Mouse (Mus musculus) MEL (cell line): ENCODE measurements around the gene Ttyh2. TPM values are rescaled to one million over a fixed set of nuclear protein-coding genes. Genes with fewer than 3 reads are reported as not detected.

Source experiments
- DNase-seq: peaks from one replicate; pipeline ENCODE4 v3.0.0; 2011; ENCODE audit warnings: low read depth, low spot score
- H3K27ac ChIP-seq: 2 replicates; pipeline ENCODE4 v1.5.1; 2012; ENCODE audit warnings: low read depth, mild to moderate bottlenecking, control low read depth, low read length, moderate library complexity; ENCODE audit not compliant: control insufficient read depth
- H3K27me3 ChIP-seq, 2 experiments: fragments of 150-350 bp in 1 of 2; sonication (generic) in 1 of 2; 2 replicates each; pipeline ENCODE4 v1.6.1; 2012; ENCODE audit warnings: low read length in 2 of 2, mild to moderate bottlenecking in 2 of 2, improper control_type of control experiment in 1 of 2, moderate library complexity in 1 of 2; ENCODE audit not compliant: insufficient read depth in 2 of 2, control insufficient read depth in 1 of 2
- H3K36me3 ChIP-seq, 2 experiments: 2 replicates each; pipeline ENCODE4 v1.6.1; 2012 to 2014; ENCODE audit warnings: low read length in 2 of 2, improper control_type of control experiment in 1 of 2, inconsistent platforms in 1 of 2, mild to moderate bottlenecking in 1 of 2; ENCODE audit not compliant: insufficient read depth in 2 of 2, control insufficient read depth in 1 of 2
- H3K4me1 ChIP-seq, 2 experiments: fragments of 150-350 bp in 1 of 2; sonication (generic) in 1 of 2; 2 replicates each; pipeline ENCODE4 v1.6.1; 2012; ENCODE audit warnings: low read length in 2 of 2, improper control_type of control experiment in 1 of 2, mild to moderate bottlenecking in 1 of 2; ENCODE audit not compliant: insufficient read depth in 2 of 2, control insufficient read depth in 1 of 2
- H3K4me3 ChIP-seq, 2 experiments: fragments of 150-350 bp in 1 of 2; sonication (generic) in 1 of 2; 2 replicates each; pipeline ENCODE4 v1.5.1; 2012; ENCODE audit warnings: low read depth in 2 of 2, low read length in 2 of 2, mild to moderate bottlenecking in 2 of 2, moderate library complexity in 2 of 2, control low read depth in 1 of 2, improper control_type of control experiment in 1 of 2; ENCODE audit not compliant: control insufficient read depth in 1 of 2, insufficient read depth in 1 of 2
- H3K79me2 ChIP-seq: 2 replicates; pipeline ENCODE4 v1.6.1; 2012; ENCODE audit warnings: mild to moderate bottlenecking, low read length, moderate library complexity; ENCODE audit not compliant: control insufficient read depth, poor library complexity, insufficient read depth
- H3K9ac ChIP-seq: 2 replicates; pipeline ENCODE4 v1.6.1; 2012; ENCODE audit warnings: low read depth, mild to moderate bottlenecking, control low read depth, low read length, moderate library complexity; ENCODE audit not compliant: control insufficient read depth, poor library complexity, severe bottlenecking
- H3K9me3 ChIP-seq: fragments of 150-350 bp; sonication (generic); replicated peaks from 2 replicates; pipeline ENCODE4 v1.6.1; 2012; ENCODE audit warnings: mild to moderate bottlenecking, low read length, improper control_type of control experiment, moderate library complexity; ENCODE audit not compliant: insufficient read depth
- CHD2 ChIP-seq: IDR thresholded peaks from 2 replicates; pipeline ENCODE4 v1.6.1; 2011; ENCODE audit warnings: low read length, improper control_type of control experiment
- CTCF ChIP-seq, 3 experiments: IDR thresholded peaks in 2 of 3; conservative IDR thresholded peaks in 1 of 3; 2 replicates each; pipeline ENCODE4 v1.5.1; 2011 to 2012; ENCODE audit warnings: low read length in 3 of 3, low read depth in 2 of 3, mild to moderate bottlenecking in 2 of 3, improper control_type of control experiment in 1 of 3, inconsistent platforms in 1 of 3, mixed read lengths in 1 of 3, moderate library complexity in 1 of 3; ENCODE audit not compliant: control insufficient read depth in 1 of 3, insufficient read depth in 1 of 3, poor library complexity in 1 of 3, severe bottlenecking in 1 of 3
- EP300 ChIP-seq, 2 experiments: IDR thresholded peaks; 2 replicates each; pipeline ENCODE4 v1.6.1; 2011; ENCODE audit warnings: improper control_type of control experiment in 2 of 2, low read length in 2 of 2, low read depth in 1 of 2, mild to moderate bottlenecking in 1 of 2
- ETS1 ChIP-seq: IDR thresholded peaks from 2 replicates; pipeline ENCODE4 v1.6.1; 2012; ENCODE audit warnings: low read depth, mild to moderate bottlenecking, inconsistent platforms, low read length, improper control_type of control experiment, moderate library complexity
- JUND ChIP-seq: IDR thresholded peaks from 2 replicates; pipeline ENCODE4 v1.6.1; 2011; ENCODE audit warnings: low read depth, mild to moderate bottlenecking, improper control_type of control experiment, low read length
- MAZ ChIP-seq: IDR thresholded peaks from 2 replicates; pipeline ENCODE4 v1.6.1; 2012; ENCODE audit warnings: low read depth, mild to moderate bottlenecking, inconsistent platforms, low read length, improper control_type of control experiment
- MYC ChIP-seq: IDR thresholded peaks from 2 replicates; pipeline ENCODE4 v1.6.1; 2011; ENCODE audit warnings: low read depth, mild to moderate bottlenecking, low read length, improper control_type of control experiment, moderate library complexity
- POLR2A ChIP-seq, 2 experiments: IDR thresholded peaks; 2 replicates each; pipeline ENCODE4 v1.6.1; 2011 to 2012; ENCODE audit warnings: low read length in 2 of 2, mild to moderate bottlenecking in 2 of 2, control low read depth in 1 of 2, improper control_type of control experiment in 1 of 2, low read depth in 1 of 2, moderate library complexity in 1 of 2; ENCODE audit not compliant: control insufficient read depth in 1 of 2, insufficient read depth in 1 of 2, poor library complexity in 1 of 2
- RCOR1 ChIP-seq: IDR thresholded peaks from 2 replicates; pipeline ENCODE4 v1.6.1; 2012; ENCODE audit warnings: low read depth, mild to moderate bottlenecking, inconsistent platforms, low read length, improper control_type of control experiment
- SIN3A ChIP-seq: IDR thresholded peaks from 2 replicates; pipeline ENCODE4 v1.6.1; 2012; ENCODE audit warnings: low read length, improper control_type of control experiment, inconsistent platforms
- SMC3 ChIP-seq: IDR thresholded peaks from 2 replicates; pipeline ENCODE4 v1.6.1; 2011; ENCODE audit warnings: low read depth, low read length, improper control_type of control experiment
- TAL1 ChIP-seq: IDR thresholded peaks from 2 replicates; pipeline ENCODE4 v1.6.1; 2012; ENCODE audit warnings: mild to moderate bottlenecking, inconsistent platforms, low read length, moderate library complexity, mixed read lengths
- UBTF ChIP-seq: IDR thresholded peaks from 2 replicates; pipeline ENCODE4 v1.6.1; 2012; ENCODE audit warnings: low read depth, mild to moderate bottlenecking, inconsistent platforms, low read length, improper control_type of control experiment, moderate library complexity, borderline replicate concordance; ENCODE audit not compliant: insufficient read depth
- USF2 ChIP-seq, 2 experiments: IDR thresholded peaks; 2 replicates each; pipeline ENCODE4 v1.6.1; 2011 to 2012; ENCODE audit warnings: improper control_type of control experiment in 2 of 2, low read length in 2 of 2, borderline replicate concordance in 1 of 2, inconsistent platforms in 1 of 2, low read depth in 1 of 2, mild to moderate bottlenecking in 1 of 2; ENCODE audit not compliant: insufficient read depth in 1 of 2
- ZC3H11A ChIP-seq: IDR thresholded peaks from 2 replicates; pipeline ENCODE4 v1.6.1; 2012; ENCODE audit warnings: low read depth, mild to moderate bottlenecking, inconsistent platforms, low read length, improper control_type of control experiment
- ZNF384 ChIP-seq: IDR thresholded peaks from 2 replicates; pipeline ENCODE4 v1.6.1; 2012; ENCODE audit warnings: low read depth, mild to moderate bottlenecking, inconsistent platforms, low read length, improper control_type of control experiment
- polyA plus RNA-seq, 2 experiments: library from polyadenylated mRNA; stranded (reverse) in 1 of 2; unstranded in 1 of 2; fragments of >175 nt in 1 of 2; fragments of >200 nt in 1 of 2; gene quantifications; 2 replicates each; pipeline versions ENCODE4 v1.2.1 to v1.2.4; 2012; ENCODE audit warnings: low replicate concordance in 2 of 2, low read depth in 1 of 2; ENCODE audit not compliant: insufficient read length in 2 of 2, insufficient read depth in 1 of 2, missing spikeins in 1 of 2
- total RNA-seq: library from RNA; depleted of rRNA; stranded (reverse); fragments of 300-350 nt; gene quantifications from 2 replicates; pipeline ENCODE4 v1.2.3, GENCODE M21; 2012

The Ttyh2 gene
- total and polyA plus RNA-seq, 3 experiments = 7.2 to 9.7 TPM; not detected in 1

- Histone ChIP-seq H3K9ac (no peak overlapping the region), H3K79me2 (no peaks in the 10 kb centered on the region), H3K4me3 (no peak overlapping the region), H3K36me3 (no peaks in the 10 kb centered on the region), H3K27ac (no peak overlapping the region), H3K9me3 (no peaks in the 10 kb centered on the region), H3K27me3 (no peaks in the 10 kb centered on the region), H3K4me1 (no peaks in the 10 kb centered on the region)
- TF ChIP-seq MYC (no peak), EP300 (IDR thresholded peaks at IDR 0.05; ENCODE audit: low read depth in 1 of 2, low read length in 2 of 2) (no peak), MAZ (no peak), UBTF (no peak), SIN3A (no peak), SMC3 (no peak)
- DNase-seq = no peak
Observed at GRCm38 (mm10) chr11:114690192-114690591, 15.0 kb downstream of the Ttyh2 start.

DNA sequence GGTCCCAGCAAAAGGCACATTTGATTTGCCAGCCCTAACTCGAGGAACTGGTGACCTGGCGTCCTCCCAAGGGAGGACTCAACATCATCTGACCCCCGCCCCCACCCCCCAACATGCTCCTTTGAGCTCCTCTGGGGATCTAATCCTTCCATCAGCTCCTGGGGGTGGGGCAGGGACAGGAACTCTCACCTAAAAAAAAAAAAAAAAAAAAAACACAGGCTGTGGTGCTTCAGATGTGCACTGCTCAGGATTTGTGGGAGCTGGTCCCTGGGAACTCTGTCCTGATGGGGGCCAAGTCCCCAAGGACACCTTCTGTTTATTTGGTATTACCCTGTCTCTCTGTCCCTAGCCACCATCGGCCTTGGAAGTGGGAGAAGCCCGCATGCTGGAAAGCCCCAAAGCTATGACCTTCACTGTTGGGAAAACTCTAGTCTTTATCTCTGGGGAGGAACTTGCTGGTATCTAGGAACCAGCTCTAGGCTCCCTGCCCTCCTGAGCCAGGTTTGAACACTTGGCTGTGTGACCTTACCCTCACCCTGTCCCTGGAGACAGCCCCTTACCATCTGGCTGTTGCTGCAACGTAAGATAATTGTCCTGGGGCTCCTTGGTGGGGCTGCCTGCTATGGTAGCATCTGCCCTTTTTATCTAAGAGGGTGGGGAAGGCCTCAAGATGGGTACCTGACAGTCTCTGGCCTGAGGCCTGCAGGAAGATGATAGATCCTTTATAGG lies 16.4 kb downstream of the Ttyh2 start:
- no peaks in the 10 kb centered on the region for H3K27me3 ChIP-seq
- no peak for TF ChIP-seq MYC
- TF ChIP-seq POLR2A (IDR thresholded peaks at IDR 0.05; ENCODE audit: control insufficient read depth in 1 of 2, insufficient read depth in 1 of 2, low read depth in 1 of 2, low read length in 2 of 2, poor library complexity in 1 of 2) = no peak
- TF ChIP-seq CHD2 = no peak
- TF ChIP-seq JUND = no peak
- TF ChIP-seq SIN3A = no peak
- TF ChIP-seq USF2 (IDR thresholded peaks at IDR 0.05; ENCODE audit: borderline replicate concordance in 1 of 2, insufficient read depth in 1 of 2, low read depth in 1 of 2, low read length in 2 of 2) = no peak
- TF ChIP-seq TAL1 = no peak
- TF ChIP-seq RCOR1 = no peak
- TF ChIP-seq EP300 (IDR thresholded peaks at IDR 0.05; ENCODE audit: low read depth in 1 of 2, low read length in 2 of 2) = peak in 1 of 2 experiments; percentile 24; a peak in 1 of 4 replicates
- TF ChIP-seq ZNF384 = peak; percentile 75
- no peak for TF ChIP-seq CTCF (IDR thresholded peaks at IDR 0.05 in 2 of 3, conservative IDR thresholded peaks at IDR 0.05 in 1 of 3; ENCODE audit: control insufficient read depth in 1 of 3, insufficient read depth in 1 of 3, low read depth in 2 of 3, low read length in 3 of 3, poor library complexity in 1 of 3, severe bottlenecking in 1 of 3)
- no peak for TF ChIP-seq ETS1
- no peak for TF ChIP-seq ZC3H11A
- TF ChIP-seq, all 39 proteins: peak for 2
- no peak overlapping the region for H3K27ac ChIP-seq

More for the DNA sequence above, 16.4 kb downstream of the Ttyh2 start:
- no peak overlapping the region for H3K4me3 ChIP-seq
- H3K36me3 ChIP-seq = no peaks in the 10 kb centered on the region
- no peaks in the 10 kb centered on the region for H3K9me3 ChIP-seq
- no peak for DNase-seq
- H3K4me1 ChIP-seq = no peaks in the 10 kb centered on the region
- no peak overlapping the region for H3K9ac ChIP-seq
- no peaks in the 10 kb centered on the region for H3K79me2 ChIP-seq
